Mouse (Mus musculus): ENCODE data around the gene March1. TPM values are rescaled to one million over a fixed set of nuclear protein-coding genes. Genes with fewer than 3 reads are reported as not detected.
"Not testable (repeated sequence)": the region's sequence is repeated elsewhere in the genome, so short reads cannot be mapped to it uniquely, and the experiment has no call there.

Gene March1
- polyA plus RNA-seq, 1 experiment from 2014 or later, result 14.1 TPM

DNA sequence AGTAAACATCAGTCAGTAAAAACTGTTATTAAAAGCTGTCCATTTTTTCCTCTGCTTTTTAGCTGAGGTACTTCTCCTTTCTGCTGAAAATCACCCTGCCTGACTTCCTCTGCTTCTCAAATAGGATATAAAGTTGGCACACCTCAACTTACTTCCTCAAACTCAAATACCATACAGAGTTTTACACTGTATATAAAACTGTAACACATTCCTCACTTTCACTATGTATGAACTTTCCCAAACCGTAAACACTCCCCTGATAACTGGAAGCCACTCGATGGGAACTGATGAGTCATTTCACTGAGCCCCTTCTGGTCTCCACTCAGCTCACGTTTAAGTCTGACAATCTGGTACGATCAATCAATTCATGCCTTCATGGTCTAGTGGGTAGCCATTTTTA, 788.1 kb downstream of the March1 start:
- not testable (repeated sequence) for ATAC-seq; H3K4me1 ChIP-seq (ENCODE audit: control insufficient read depth, insufficient read depth, low read length); H3K9ac ChIP-seq (ENCODE audit: low read length); H3K4me3 ChIP-seq (ENCODE audit: low read depth, low read length); DNase-seq (ENCODE audit: low spot score); H3K36me3 ChIP-seq (ENCODE audit: control insufficient read depth, insufficient read depth, low read length); H3K9me3 ChIP-seq (replicated peaks; ENCODE audit: control insufficient read depth, low read length); H3K27ac ChIP-seq (ENCODE audit: low read depth, low read length); H3K27me3 ChIP-seq (replicated peaks; ENCODE audit: control insufficient read depth, insufficient read depth, low read length); H3K4me2 ChIP-seq (ENCODE audit: low read length)
- WGBS, result 76% methylated on average over 4 of the region's 4 CpGs

DNA sequence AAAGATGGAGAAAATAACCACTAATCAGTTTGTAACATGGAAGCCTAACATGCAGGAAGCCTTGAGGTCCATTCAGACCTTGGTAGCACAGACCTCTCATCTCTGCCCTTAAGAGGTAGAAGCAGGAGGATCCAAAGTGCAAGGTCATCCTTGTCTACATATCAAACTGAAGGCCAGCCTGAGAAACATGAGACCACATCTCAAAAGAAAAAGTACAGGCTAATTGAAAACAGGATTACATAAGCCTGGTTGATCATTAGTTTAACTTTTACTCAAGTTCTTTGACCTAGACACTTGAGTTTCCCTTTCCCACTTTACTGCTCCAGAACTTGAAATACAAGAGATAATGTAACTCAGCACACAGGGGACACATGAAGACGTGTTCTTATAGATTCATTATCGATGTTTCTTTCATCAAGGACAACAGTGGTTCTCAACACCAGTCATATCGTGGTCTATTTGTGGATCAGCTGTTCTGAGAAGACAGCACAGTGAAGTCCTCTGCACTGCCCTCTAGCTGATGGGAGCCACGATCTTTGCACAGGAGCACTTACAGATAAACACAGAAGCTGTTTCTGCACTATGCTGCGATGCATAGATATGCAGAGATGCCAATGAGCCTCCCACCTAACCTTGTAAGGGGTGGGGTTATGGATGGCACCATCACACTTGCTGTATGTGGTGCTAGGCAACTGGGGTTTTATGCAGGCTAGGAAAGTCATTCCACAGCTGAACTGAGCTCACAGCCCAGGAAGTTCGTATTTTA, 789.1 kb downstream of the March1 start:
- no peak overlapping the region for H3K27ac ChIP-seq (ENCODE audit: low read depth, low read length)
- H3K9me3 ChIP-seq (replicated peaks; ENCODE audit: control insufficient read depth, low read length), result no peaks in the 10 kb centered on the region
- ATAC-seq (no peak), DNase-seq (ENCODE audit: low spot score) (no peak)
- H3K4me2 ChIP-seq (ENCODE audit: low read length), result no peak overlapping the region
- H3K27me3 ChIP-seq (replicated peaks; ENCODE audit: control insufficient read depth, insufficient read depth, low read length), result no peaks in the 10 kb centered on the region
- H3K4me3 ChIP-seq (ENCODE audit: low read depth, low read length), result no peak overlapping the region
- WGBS, result 87% methylated on average over 6 of the region's 6 CpGs
- no peak overlapping the region for H3K9ac ChIP-seq (ENCODE audit: low read length)
- H3K36me3 ChIP-seq (ENCODE audit: control insufficient read depth, insufficient read depth, low read length), result no peaks in the 10 kb centered on the region
- H3K4me1 ChIP-seq (ENCODE audit: control insufficient read depth, insufficient read depth, low read length), result no peaks in the 10 kb centered on the region

DNA sequence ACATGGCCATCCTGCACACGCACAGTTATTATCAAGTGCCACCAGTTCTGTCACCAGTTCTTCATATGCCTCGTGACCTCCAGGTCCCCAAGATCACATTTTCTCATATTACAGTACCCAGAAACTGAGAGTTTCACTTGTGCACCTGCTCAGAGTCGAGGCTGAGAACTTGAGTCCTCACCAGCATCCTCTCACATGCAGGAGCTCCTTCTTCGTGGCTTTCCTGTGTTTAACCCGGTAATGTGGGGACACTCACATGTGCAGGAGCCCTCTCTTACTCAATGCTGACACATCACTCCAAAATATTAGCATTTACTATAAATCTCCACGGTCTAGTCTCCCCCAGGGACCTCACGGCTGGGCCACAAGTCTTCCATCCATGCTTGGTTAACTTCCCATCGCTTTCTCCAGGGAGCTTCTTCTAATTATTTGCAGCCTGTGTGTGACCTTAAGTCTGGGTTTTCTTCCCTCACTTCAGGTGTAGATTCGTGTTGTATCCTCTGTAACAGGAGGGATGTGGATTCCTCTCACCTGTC, 792.4 kb downstream of the March1 start:
- no peaks in the 10 kb centered on the region for H3K4me1 ChIP-seq (ENCODE audit: control insufficient read depth, insufficient read depth, low read length)
- no peaks in the 10 kb centered on the region for H3K36me3 ChIP-seq (ENCODE audit: control insufficient read depth, insufficient read depth, low read length)
- H3K9me3 ChIP-seq (replicated peaks; ENCODE audit: control insufficient read depth, low read length), result no peaks in the 10 kb centered on the region
- DNase-seq (ENCODE audit: low spot score), result no peak
- H3K4me2 ChIP-seq (ENCODE audit: low read length), result no peak overlapping the region
- H3K9ac ChIP-seq (ENCODE audit: low read length), result no peak overlapping the region
- no peak for ATAC-seq
- H3K27ac ChIP-seq (ENCODE audit: low read depth, low read length), result no peak overlapping the region
- 83% methylated on average over 9 of the region's 9 CpGs for WGBS
- no peaks in the 10 kb centered on the region for H3K27me3 ChIP-seq (replicated peaks; ENCODE audit: control insufficient read depth, insufficient read depth, low read length)
- no peak overlapping the region for H3K4me3 ChIP-seq (ENCODE audit: low read depth, low read length)

DNA sequence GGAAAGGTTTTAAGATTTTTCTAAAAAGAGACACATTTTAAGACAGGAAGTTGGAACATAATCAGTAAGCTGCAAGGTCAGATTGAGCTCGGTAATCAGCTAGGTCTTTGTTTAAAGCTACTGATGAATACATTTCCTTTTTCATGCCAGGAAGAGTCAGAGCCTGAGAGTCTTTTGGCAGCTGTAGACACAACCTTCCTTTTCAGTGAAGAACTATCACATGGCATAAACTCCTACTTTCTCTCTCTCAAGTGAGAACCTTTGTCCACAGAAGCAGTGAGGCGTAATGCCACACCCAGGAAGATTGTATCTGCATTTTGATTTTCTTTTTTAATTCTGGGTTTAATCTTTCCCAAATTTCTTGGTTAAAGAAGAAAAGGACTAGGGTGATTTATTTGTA, 795.4 kb downstream of the March1 start:
- DNase-seq (ENCODE audit: low spot score), result peak; percentile 43
- 58% methylated on average over 2 of the region's 2 CpGs for WGBS
- no peaks in the 10 kb centered on the region for H3K27me3 ChIP-seq (replicated peaks; ENCODE audit: control insufficient read depth, insufficient read depth, low read length)

DNA sequence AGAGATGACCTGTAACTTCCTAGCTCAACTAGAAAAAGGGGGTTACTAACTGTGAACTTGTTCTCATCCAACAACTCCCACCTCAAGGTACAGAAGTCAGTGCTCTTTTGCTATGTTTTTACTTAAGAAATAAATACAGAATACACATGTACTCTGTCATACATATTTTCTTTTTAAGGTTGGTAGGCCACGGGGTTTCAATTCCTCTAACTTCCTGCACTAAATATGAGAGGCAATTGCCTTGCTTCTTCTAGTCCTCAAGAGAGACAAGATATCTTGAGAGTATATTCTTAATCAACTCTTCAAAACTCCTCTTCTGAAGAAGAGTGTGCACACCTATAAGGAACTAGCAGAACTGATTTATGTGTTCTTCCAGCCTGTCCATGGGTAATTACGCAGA, 797.5 kb downstream of the March1 start:
- no peak for DNase-seq (ENCODE audit: low spot score)
- no peak for ATAC-seq
- 91% methylated on average over 2 of the region's 2 CpGs for WGBS
- H3K9ac ChIP-seq (ENCODE audit: low read length), result no peak overlapping the region
- no peaks in the 10 kb centered on the region for H3K9me3 ChIP-seq (replicated peaks; ENCODE audit: control insufficient read depth, low read length)
- H3K36me3 ChIP-seq (ENCODE audit: control insufficient read depth, insufficient read depth, low read length), result no peaks in the 10 kb centered on the region
- H3K4me2 ChIP-seq (ENCODE audit: low read length), result no peak overlapping the region
- no peaks in the 10 kb centered on the region for H3K27me3 ChIP-seq (replicated peaks; ENCODE audit: control insufficient read depth, insufficient read depth, low read length)
- H3K4me3 ChIP-seq (ENCODE audit: low read depth, low read length), result no peak overlapping the region
- H3K4me1 ChIP-seq (ENCODE audit: control insufficient read depth, insufficient read depth, low read length), result no peaks in the 10 kb centered on the region
- H3K27ac ChIP-seq (ENCODE audit: low read depth, low read length), result no peak overlapping the region

More for the DNA sequence above, 795.4 kb downstream of the March1 start:
- Histone ChIP-seq H3K4me1 (ENCODE audit: control insufficient read depth, insufficient read depth, low read length) (no peaks in the 10 kb centered on the region), H3K36me3 (ENCODE audit: control insufficient read depth, insufficient read depth, low read length) (no peaks in the 10 kb centered on the region), H3K9ac (ENCODE audit: low read length) (no peak overlapping the region), H3K9me3 (replicated peaks; ENCODE audit: control insufficient read depth, low read length) (no peaks in the 10 kb centered on the region), H3K27ac (ENCODE audit: low read depth, low read length) (no peak overlapping the region), H3K4me2 (ENCODE audit: low read length) (no peak overlapping the region), H3K4me3 (ENCODE audit: low read depth, low read length) (no peak overlapping the region)
- no peak for ATAC-seq

DNA sequence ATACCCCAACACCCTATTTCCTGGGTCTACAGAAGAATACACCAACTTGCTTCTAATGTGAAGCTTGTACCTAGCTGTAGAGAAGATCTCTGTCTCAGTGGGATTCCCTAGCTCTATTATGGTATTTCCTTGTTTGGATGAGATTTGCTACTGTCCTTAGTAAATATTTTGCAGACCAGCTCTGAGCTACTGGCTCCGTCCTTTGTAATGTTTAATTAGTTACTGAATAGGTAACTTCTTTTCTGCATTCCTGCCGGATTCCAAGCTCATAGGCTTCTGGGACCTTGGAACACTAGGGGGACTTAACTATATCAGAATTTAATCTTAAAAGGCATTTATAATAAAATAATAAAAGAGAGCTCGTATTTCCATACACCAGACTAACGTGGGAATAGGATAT, 799.9 kb downstream of the March1 start:
- H3K4me2 ChIP-seq (ENCODE audit: low read length); H3K4me1 ChIP-seq (ENCODE audit: control insufficient read depth, insufficient read depth, low read length); H3K36me3 ChIP-seq (ENCODE audit: control insufficient read depth, insufficient read depth, low read length); H3K4me3 ChIP-seq (ENCODE audit: low read depth, low read length); H3K27ac ChIP-seq (ENCODE audit: low read depth, low read length); H3K9ac ChIP-seq (ENCODE audit: low read length); ATAC-seq; DNase-seq (ENCODE audit: low spot score); H3K27me3 ChIP-seq (replicated peaks; ENCODE audit: control insufficient read depth, insufficient read depth, low read length); H3K9me3 ChIP-seq (replicated peaks; ENCODE audit: control insufficient read depth, low read length): not testable (repeated sequence)
- WGBS, result 86% methylated on average over 4 of the region's 4 CpGs

DNA sequence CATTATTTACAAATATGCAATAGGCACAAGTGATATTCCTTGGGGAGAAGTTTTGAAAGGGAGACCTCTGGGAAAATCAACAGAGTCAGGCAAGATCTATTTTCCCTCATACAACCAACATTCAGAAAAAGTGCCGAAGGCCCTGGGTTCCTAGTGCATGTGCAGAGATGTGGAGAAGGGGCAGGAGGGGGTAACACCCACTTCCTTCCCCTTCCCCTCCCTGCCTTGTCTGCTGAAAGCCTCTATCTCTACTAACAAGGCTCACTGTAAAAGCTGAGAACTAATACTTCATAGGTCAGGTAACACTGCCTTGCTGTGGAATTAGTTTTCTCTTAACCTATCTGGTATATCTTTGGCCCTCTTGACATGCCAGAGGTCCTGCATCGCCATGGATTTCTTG, 812.9 kb downstream of the March1 start:
- Histone ChIP-seq H3K4me1 (ENCODE audit: control insufficient read depth, insufficient read depth, low read length) (no peaks in the 10 kb centered on the region), H3K36me3 (ENCODE audit: control insufficient read depth, insufficient read depth, low read length) (no peaks in the 10 kb centered on the region), H3K27me3 (replicated peaks; ENCODE audit: control insufficient read depth, insufficient read depth, low read length) (no peaks in the 10 kb centered on the region), H3K9ac (ENCODE audit: low read length) (no peak overlapping the region), H3K27ac (ENCODE audit: low read depth, low read length) (no peak overlapping the region), H3K9me3 (replicated peaks; ENCODE audit: control insufficient read depth, low read length) (no peaks in the 10 kb centered on the region), H3K4me2 (ENCODE audit: low read length) (no peak overlapping the region), H3K4me3 (ENCODE audit: low read depth, low read length) (no peak overlapping the region)
- ATAC-seq (no peak), DNase-seq (ENCODE audit: low spot score) (no peak)
- 78% methylated on average over 2 of the region's 2 CpGs for WGBS

DNA sequence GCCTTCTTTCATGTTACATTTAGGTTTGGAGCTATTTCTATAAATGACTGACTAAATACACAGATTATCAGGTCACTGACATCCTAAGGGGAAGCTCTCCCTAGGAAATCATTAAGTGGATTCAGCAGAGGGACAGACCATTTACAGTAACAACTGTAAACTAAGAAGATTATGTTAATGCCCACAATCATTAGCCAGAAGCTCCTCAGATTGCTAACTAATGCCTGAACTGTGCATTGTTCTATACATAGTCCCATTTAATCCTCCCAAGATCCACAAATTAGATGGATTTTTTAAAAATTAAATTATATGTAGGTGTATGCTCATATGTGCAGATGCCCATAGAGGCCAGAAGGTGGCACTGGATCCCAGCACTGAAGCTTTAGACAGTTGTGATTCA, 815.9 kb downstream of the March1 start:
- Histone ChIP-seq H3K4me2 (ENCODE audit: low read length) (no peak overlapping the region), H3K36me3 (ENCODE audit: control insufficient read depth, insufficient read depth, low read length) (no peaks in the 10 kb centered on the region), H3K27me3 (replicated peaks; ENCODE audit: control insufficient read depth, insufficient read depth, low read length) (no peaks in the 10 kb centered on the region), H3K9ac (ENCODE audit: low read length) (no peak overlapping the region), H3K4me3 (ENCODE audit: low read depth, low read length) (no peak overlapping the region), H3K9me3 (replicated peaks; ENCODE audit: control insufficient read depth, low read length) (no peaks in the 10 kb centered on the region), H3K4me1 (ENCODE audit: control insufficient read depth, insufficient read depth, low read length) (no peaks in the 10 kb centered on the region), H3K27ac (ENCODE audit: low read depth, low read length) (no peak overlapping the region)
- no peak for DNase-seq (ENCODE audit: low spot score)
- ATAC-seq, result no peak

DNA sequence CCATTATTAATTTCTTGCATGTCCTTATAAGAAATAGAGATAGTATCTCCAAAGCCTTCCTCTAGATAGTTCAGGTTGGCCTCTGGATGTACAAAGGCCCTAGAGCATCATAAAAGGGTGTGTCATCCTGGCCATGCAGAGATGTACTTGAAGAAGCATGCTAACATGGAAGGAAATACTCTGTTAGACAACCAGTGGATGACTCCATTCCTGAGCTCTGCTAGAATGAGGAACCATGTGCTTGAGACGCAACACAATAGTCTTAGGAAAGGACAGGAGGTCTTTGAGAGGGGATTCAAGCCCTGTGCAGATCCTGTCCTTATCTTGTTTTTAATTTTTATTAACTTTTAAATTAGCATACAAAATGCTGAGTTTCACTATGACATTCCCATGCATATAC, 819.1 kb downstream of the March1 start:
- H3K9me3 ChIP-seq (replicated peaks; ENCODE audit: control insufficient read depth, low read length), result no peaks in the 10 kb centered on the region
- no peak overlapping the region for H3K4me2 ChIP-seq (ENCODE audit: low read length)
- no peaks in the 10 kb centered on the region for H3K4me1 ChIP-seq (ENCODE audit: control insufficient read depth, insufficient read depth, low read length)
- H3K9ac ChIP-seq (ENCODE audit: low read length), result no peak overlapping the region
- 95% methylated on average over 1 of the region's 1 CpGs for WGBS
- no peak overlapping the region for H3K27ac ChIP-seq (ENCODE audit: low read depth, low read length)
- ATAC-seq (no peak), DNase-seq (ENCODE audit: low spot score) (no peak)
- H3K36me3 ChIP-seq (ENCODE audit: control insufficient read depth, insufficient read depth, low read length), result no peaks in the 10 kb centered on the region
- H3K4me3 ChIP-seq (ENCODE audit: low read depth, low read length), result no peak overlapping the region
- H3K27me3 ChIP-seq (replicated peaks; ENCODE audit: control insufficient read depth, insufficient read depth, low read length), result no peaks in the 10 kb centered on the region

Measured in forebrain, embryonic 14.5 days (tissue).